Mouse (Mus musculus) lung, adult 2 months (tissue): ENCODE data around the gene Maneal.

Experiments used
- CTCF ChIP-seq: fragments of 200-500 bp; IDR thresholded peaks from 2 replicates; pipeline ENCODE4 v1.5.1; 2011; ENCODE audit warnings: mild to moderate bottlenecking, low read length, control low read depth; ENCODE audit not compliant: insufficient read depth
- POLR2A ChIP-seq: fragments of 200-500 bp; IDR thresholded peaks from 2 replicates; pipeline ENCODE4 v1.6.1; 2011; ENCODE audit warnings: low read depth, mild to moderate bottlenecking, control low read depth, low read length, borderline replicate concordance; ENCODE audit errors: extremely low read depth

GRCm38 (mm10) chr4:124849631-124850260 lies 12.2 kb downstream of the Maneal start:
- TF ChIP-seq POLR2A (no peak), CTCF (no peak)
